Mouse (Mus musculus): ENCODE measurements around the gene Car15. TPM values are rescaled to one million over a fixed set of nuclear protein-coding genes. Genes with fewer than 3 reads are reported as not detected.
A peak's percentile ranks its signal among the peaks of the same experiment; 100 is the strongest.

Car15 gene
- polyA plus RNA-seq, 1 experiment, result 3.2 TPM

DNA sequence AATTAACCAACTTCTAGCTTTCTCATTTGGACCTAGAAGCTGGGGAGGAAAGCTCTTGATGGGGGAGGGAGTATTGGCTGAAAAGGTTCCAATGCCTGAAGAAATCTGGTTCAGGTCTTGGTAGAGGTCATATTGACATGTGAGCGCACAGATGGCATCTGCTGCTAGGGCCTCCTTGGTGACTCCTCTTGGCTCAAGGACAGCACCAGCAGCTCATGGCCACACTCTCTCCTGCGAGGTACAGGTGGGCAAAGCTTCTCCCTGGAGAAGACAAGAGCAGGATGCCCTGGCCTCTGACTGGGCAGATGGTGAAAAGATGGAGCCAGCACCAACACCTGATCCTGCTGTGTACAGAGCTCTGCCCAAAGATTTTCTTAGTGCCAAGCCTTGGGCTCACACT, 11.7 kb downstream of the Car15 start:
- Histone ChIP-seq H3K27me3 (replicated peaks) (peaks cover 95% of the 10 kb centered on the region), H3K4me3 (replicated peaks) (no peak overlapping the region), H3K36me3 (replicated peaks; ENCODE audit: low read length) (no peaks in the 10 kb centered on the region), H3K4me1 (peaks cover 11% of the 10 kb centered on the region), H3K9me3 (no peaks in the 10 kb centered on the region)
- TF ChIP-seq GATA1 (IDR thresholded peaks at IDR 0.05; ENCODE audit: borderline replicate concordance, low read length) (no peak), FLI1 (IDR thresholded peaks at IDR 0.05; ENCODE audit: low read length) (no peak)

DNA sequence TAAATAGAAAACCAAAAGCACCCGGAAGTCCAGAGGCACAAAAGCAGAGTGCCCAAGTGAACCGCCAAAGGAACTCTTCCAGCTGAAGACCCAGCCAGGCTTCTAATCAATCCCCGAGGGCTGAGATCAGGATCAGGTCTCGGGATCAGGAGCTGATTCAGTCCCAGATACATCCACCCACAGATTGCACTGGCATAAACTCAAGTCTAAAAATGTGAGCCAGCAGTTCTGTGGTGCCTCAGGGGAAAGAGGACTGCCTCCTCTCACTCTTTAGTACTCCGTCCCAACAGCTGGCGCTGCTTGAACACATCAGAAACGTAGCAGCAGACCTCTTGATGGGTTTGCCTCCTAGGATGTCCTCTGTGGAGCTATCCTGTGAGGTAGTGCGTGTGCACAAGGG, 21.6 kb downstream of the Car15 start:
- H3K27me3 ChIP-seq (replicated peaks), result peaks cover 85% of the 10 kb centered on the region
- TF ChIP-seq GATA1 (IDR thresholded peaks at IDR 0.05; ENCODE audit: borderline replicate concordance, low read length), result no peak
- TF ChIP-seq FLI1 (IDR thresholded peaks at IDR 0.05; ENCODE audit: low read length), result no peak
- peaks cover 19% of the 10 kb centered on the region for H3K4me1 ChIP-seq
- H3K4me3 ChIP-seq (replicated peaks), result no peak overlapping the region
- no peaks in the 10 kb centered on the region for H3K36me3 ChIP-seq (replicated peaks; ENCODE audit: low read length)
- peaks cover 36% of the 10 kb centered on the region for H3K9me3 ChIP-seq

DNA sequence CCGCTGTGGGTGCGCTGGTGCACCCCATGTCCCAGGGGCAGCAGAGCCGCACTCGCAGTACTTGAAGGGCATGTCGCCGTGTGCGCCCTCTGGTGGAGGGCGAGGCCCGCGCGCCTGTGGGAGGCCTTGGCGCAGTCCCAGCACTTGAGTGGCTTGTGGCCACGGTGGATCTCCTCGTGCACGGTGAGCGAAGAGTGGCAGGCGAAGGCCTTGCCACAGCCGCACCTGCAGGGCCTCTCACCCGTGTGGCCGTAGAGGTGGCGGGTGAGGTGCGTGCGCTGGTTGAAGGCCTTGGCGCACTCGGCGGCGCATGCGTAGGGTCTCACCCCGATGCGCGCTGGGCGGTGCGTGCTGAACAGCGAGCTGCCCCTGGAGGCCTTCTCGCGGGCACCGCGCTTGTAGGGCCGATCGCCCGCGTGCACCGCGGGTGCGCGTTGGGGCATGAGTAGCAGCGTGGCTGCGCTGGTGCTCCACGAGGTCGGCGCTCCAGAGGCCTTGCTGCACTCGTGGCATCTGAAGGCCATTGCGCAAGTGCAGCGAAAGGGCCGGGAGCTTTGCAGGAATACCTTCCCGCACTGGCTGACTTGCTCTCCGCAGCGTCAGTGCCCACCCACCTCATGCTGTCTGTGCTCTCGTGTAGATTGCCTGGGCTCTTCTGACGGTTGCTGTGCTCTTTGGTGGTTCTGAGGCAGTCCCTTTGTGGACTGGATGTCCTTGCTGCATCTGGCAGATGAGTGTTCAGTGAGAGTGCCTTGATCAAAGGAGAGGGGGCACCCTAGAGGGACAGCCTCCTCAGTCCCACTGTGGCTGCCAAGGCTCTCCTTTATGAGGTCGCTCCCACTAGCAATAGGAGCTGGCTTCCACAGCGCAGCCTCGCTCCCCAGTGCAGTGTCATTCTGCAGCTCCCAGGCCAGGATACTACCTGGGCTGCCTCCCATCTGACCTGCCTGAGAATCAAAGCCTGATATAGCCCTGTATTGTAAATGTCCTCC, 22.5 kb downstream of the Car15 start:
- peak overlapping the region; percentile 93 for H3K4me3 ChIP-seq (replicated peaks)
- H3K27me3 ChIP-seq (replicated peaks), result peaks cover 83% of the 10 kb centered on the region
- peaks cover 36% of the 10 kb centered on the region for H3K9me3 ChIP-seq
- TF ChIP-seq GATA1 (IDR thresholded peaks at IDR 0.05; ENCODE audit: borderline replicate concordance, low read length) (no peak), FLI1 (IDR thresholded peaks at IDR 0.05; ENCODE audit: low read length) (no peak)
- peaks cover 19% of the 10 kb centered on the region for H3K4me1 ChIP-seq
- no peaks in the 10 kb centered on the region for H3K36me3 ChIP-seq (replicated peaks; ENCODE audit: low read length)

DNA sequence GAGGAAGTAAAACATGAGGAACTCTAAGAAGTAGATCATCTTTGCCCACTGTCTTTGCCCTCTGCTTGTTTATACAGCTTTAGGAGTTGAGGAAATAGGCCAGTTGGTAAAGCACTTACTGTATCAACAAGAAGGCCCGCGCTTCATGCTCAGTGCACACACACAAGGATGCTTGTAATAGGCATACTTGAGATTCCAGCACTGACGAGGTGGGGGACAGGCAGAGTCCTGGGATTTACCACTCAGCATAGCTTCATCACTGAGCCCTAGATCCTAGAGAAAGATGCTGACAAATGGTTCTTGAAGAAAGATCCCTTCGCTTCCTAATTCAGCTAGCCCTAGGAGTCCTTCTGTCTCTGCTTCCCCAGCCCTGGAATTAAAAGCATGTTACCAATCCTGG, 25.0 kb downstream of the Car15 start:
- Histone ChIP-seq H3K27me3 (replicated peaks) (peaks cover 88% of the 10 kb centered on the region), H3K9me3 (peaks cover 23% of the 10 kb centered on the region), H3K4me1 (peaks cover 29% of the 10 kb centered on the region), H3K4me3 (replicated peaks) (no peak overlapping the region), H3K36me3 (replicated peaks; ENCODE audit: low read length) (no peaks in the 10 kb centered on the region)
- TF ChIP-seq FLI1 (IDR thresholded peaks at IDR 0.05; ENCODE audit: low read length) (no peak), GATA1 (IDR thresholded peaks at IDR 0.05; ENCODE audit: borderline replicate concordance, low read length) (no peak)

DNA sequence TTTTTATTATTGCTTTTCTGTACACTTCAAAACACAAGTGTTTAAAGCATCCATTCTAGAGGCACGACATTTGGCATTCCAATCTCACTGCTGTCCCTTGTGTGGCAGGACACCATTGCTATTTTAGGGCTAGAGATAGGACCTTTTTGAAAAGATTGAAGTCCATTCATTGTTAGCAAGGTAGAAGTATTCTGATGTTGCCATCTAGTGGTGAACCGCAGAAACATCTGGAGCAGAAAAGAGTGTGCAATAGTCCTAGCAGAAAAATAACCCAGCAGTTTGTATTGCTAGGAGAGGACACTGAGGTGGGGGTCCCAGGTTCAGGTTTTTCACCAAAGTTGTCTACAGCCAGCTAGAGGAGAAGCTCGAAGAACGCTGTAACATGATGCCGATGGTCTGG, 26.0 kb downstream of the Car15 start:
- Histone ChIP-seq H3K4me1 (peaks cover 38% of the 10 kb centered on the region), H3K27me3 (replicated peaks) (peaks cover 91% of the 10 kb centered on the region), H3K36me3 (replicated peaks; ENCODE audit: low read length) (no peaks in the 10 kb centered on the region), H3K4me3 (replicated peaks) (no peak overlapping the region), H3K9me3 (peaks cover 13% of the 10 kb centered on the region)
- TF ChIP-seq FLI1 (IDR thresholded peaks at IDR 0.05; ENCODE audit: low read length) (no peak), GATA1 (IDR thresholded peaks at IDR 0.05; ENCODE audit: borderline replicate concordance, low read length) (no peak)

DNA sequence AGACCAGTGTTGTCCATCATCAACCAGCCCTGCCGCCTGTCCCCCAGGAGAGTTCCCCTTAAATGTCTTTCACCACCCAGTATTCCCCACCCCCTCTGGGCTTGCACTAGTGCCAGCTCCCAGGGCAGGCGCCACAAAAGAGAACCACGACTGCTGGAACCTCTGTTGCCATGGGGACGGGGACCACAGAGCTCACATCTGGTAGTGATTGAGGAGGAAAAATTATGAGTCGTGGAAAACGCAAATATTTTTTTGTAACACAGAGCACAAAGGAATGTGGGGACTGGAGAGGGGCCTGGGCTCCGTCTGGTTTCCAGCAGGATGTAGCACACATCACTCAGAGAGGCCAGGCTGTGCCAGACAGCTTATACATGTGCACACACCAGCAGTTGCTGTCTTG, 28.5 kb downstream of the Car15 start:
- Histone ChIP-seq H3K36me3 (replicated peaks; ENCODE audit: low read length) (no peaks in the 10 kb centered on the region), H3K27me3 (replicated peaks) (peaks cover 91% of the 10 kb centered on the region), H3K4me1 (peaks cover 40% of the 10 kb centered on the region), H3K9me3 (no peaks in the 10 kb centered on the region; the same call in 1 of the 2 replicates), H3K4me3 (replicated peaks) (no peak overlapping the region)
- TF ChIP-seq FLI1 (IDR thresholded peaks at IDR 0.05; ENCODE audit: low read length), result no peak
- no peak for TF ChIP-seq GATA1 (IDR thresholded peaks at IDR 0.05; ENCODE audit: borderline replicate concordance, low read length)

DNA sequence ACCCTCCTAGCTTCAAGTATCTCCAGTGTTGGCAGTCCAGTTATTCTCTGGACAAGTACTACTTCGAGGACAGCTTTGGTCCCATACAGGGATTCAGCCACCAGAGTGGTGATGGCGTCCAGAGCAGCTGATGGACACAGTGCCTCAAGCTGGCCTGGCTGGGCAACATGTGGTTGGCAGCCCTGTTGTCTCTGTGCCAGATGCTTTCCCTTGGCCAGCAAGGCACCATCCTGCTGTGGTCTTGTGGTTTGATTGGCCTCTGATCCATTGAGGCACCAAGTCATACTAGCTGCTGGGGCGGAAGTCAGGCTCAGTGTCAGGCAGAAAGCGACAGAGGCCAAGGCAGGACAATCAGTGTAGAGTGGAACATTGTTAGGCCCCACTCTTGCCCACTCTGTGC, 29.0 kb downstream of the Car15 start:
- no peaks in the 10 kb centered on the region for H3K36me3 ChIP-seq (replicated peaks; ENCODE audit: low read length)
- H3K9me3 ChIP-seq, result no peaks in the 10 kb centered on the region; the same call in 1 of the 2 replicates
- no peak overlapping the region for H3K4me3 ChIP-seq (replicated peaks)
- H3K27me3 ChIP-seq (replicated peaks), result peaks cover 92% of the 10 kb centered on the region
- H3K4me1 ChIP-seq, result peaks cover 46% of the 10 kb centered on the region
- TF ChIP-seq FLI1 (IDR thresholded peaks at IDR 0.05; ENCODE audit: low read length), result no peak
- TF ChIP-seq GATA1 (IDR thresholded peaks at IDR 0.05; ENCODE audit: borderline replicate concordance, low read length), result no peak

DNA sequence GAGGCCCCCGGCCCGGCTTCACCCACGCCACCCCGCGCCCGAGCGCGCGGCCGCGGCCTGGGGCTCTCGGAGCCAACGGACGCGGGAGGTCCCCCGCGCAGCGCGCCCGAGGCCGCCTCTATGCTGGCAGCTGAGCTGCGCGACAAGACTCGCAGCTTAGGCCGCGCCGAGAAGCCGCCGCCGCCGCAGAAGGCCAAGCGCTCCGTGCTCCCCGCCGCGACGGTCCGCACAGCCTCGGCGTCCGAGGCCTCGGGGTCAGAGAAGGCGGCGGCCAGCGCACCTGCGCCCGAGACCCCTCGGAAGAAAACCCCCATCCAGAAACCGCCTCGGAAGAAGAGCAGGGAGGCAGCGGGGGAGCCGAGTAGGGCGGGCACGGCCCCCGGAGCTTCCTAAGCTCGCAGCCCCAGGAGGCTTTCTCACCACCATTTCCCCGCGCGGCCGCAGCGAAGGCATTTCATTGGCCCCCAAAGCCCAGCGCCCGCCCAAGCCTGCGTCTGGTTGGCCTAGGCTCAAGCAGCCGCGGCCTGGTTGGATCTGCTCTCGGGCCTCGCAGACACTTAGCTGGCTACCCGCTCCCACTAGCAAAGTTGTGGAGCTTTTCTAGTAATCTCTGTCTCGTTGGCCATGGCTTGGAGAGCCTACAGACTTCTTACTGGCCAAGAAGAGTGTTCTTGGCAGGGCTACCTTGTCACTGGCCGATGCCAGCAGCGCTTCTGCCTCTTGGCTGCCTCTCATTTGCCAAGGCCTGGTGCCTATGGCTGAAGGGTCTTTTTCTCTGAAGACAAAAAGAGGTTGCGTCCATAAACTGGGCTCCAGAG, 30.8 kb downstream of the Car15 start:
- Histone ChIP-seq H3K9me3 (no peaks in the 10 kb centered on the region; the same call in 1 of the 2 replicates), H3K4me3 (replicated peaks) (peak overlapping the region; percentile 90), H3K36me3 (replicated peaks; ENCODE audit: low read length) (no peaks in the 10 kb centered on the region), H3K27me3 (replicated peaks) (peaks cover 92% of the 10 kb centered on the region), H3K4me1 (peaks cover 61% of the 10 kb centered on the region)
- TF ChIP-seq GATA1 (IDR thresholded peaks at IDR 0.05; ENCODE audit: borderline replicate concordance, low read length), result no peak
- TF ChIP-seq FLI1 (IDR thresholded peaks at IDR 0.05; ENCODE audit: low read length), result no peak

DNA sequence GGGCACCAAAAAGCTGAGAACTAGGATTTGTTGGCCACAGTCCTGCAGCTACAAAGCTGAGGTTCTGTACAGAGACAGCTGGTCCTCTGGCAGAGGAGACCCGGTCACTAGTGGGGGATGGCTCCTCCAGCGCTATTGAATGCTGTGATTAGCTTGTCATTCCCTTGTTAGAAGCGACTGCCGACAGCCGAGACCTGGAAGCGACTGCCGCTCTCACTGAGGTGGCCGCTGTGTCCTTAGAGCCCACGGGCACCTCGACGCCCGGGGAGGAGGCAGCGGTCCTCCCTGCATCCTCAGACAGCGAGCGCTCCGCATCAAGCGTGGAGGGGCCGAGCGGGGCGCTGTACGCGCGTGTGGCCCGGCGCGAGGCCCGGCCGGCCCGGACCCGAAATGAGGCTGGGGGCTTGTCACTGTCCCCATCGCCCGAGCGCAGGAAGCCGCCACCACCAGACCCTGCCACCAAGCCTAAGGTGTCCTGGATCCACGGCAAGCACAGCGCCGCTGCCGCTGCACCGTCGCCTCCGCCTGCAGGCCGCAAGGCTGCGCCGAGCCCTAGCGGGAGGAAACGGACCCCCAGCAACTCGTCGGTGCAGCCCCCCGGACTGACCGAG, 31.5 kb downstream of the Car15 start:
- Histone ChIP-seq H3K27me3 (replicated peaks) (peaks cover 97% of the 10 kb centered on the region), H3K4me3 (replicated peaks) (peak overlapping the region; percentile 90), H3K4me1 (peaks cover 62% of the 10 kb centered on the region), H3K36me3 (replicated peaks; ENCODE audit: low read length) (no peaks in the 10 kb centered on the region), H3K9me3 (no peaks in the 10 kb centered on the region; the same call in 1 of the 2 replicates)
- TF ChIP-seq FLI1 (IDR thresholded peaks at IDR 0.05; ENCODE audit: low read length), result no peak
- no peak for TF ChIP-seq GATA1 (IDR thresholded peaks at IDR 0.05; ENCODE audit: borderline replicate concordance, low read length)
